Mouse (Mus musculus): ENCODE results near the gene Pla2g12b.
"Not testable (repeated sequence)": the region's sequence is repeated elsewhere in the genome, so short reads cannot be mapped to it uniquely, and the experiment has no call there.

Gene Pla2g12b

GRCm38 (mm10) chr10:59402899-59403792 lies at the start of gene Pla2g12b:
Gene Pla2g12b, plus strand, starts transcription at chr10:59403660.
- peak; percentile 50 for DNase-seq

GRCm38 (mm10) chr10:59354120-59354519 lies 49.3 kb upstream of the Pla2g12b start:
- no peak for DNase-seq

GRCm38 (mm10) chr10:59355020-59355419 lies 48.4 kb upstream of the Pla2g12b start:
- no peak for DNase-seq

GRCm38 (mm10) chr10:59358744-59359143 lies 44.7 kb upstream of the Pla2g12b start:
- no peak for DNase-seq

GRCm38 (mm10) chr10:59363208-59363607 lies 40.3 kb upstream of the Pla2g12b start:
- no peak for DNase-seq

GRCm38 (mm10) chr10:59364551-59364950 lies 38.9 kb upstream of the Pla2g12b start:
- no peak for DNase-seq

GRCm38 (mm10) chr10:59365804-59366589 lies 37.5 kb upstream of the Pla2g12b start:
- DNase-seq = peak; percentile 19

- DNase-seq = no peak
Measured at GRCm38 (mm10) chr10:59366746-59367145, 36.7 kb upstream of the Pla2g12b start.

GRCm38 (mm10) chr10:59367206-59367605 lies 36.3 kb upstream of the Pla2g12b start:
- no peak for DNase-seq

- DNase-seq = no peak
Measured at GRCm38 (mm10) chr10:59368729-59369128, 34.7 kb upstream of the Pla2g12b start.

- no peak for DNase-seq
Measured at GRCm38 (mm10) chr10:59369426-59369825, 34.0 kb upstream of the Pla2g12b start.

- DNase-seq = no peak
Measured at GRCm38 (mm10) chr10:59377906-59378305, 25.6 kb upstream of the Pla2g12b start.

GRCm38 (mm10) chr10:59378728-59379127 lies 24.7 kb upstream of the Pla2g12b start:
- peak; percentile 15 for DNase-seq

- no peak for DNase-seq
Measured at GRCm38 (mm10) chr10:59379927-59380326, 23.5 kb upstream of the Pla2g12b start.

- peak; percentile 8 for DNase-seq
Measured at GRCm38 (mm10) chr10:59380411-59380821, 23.0 kb upstream of the Pla2g12b start.

GRCm38 (mm10) chr10:59381563-59381962 lies 21.9 kb upstream of the Pla2g12b start:
- not testable (repeated sequence) for DNase-seq

GRCm38 (mm10) chr10:59386951-59387350 lies 16.5 kb upstream of the Pla2g12b start:
- DNase-seq = no peak

GRCm38 (mm10) chr10:59389652-59390051 lies 13.8 kb upstream of the Pla2g12b start:
- DNase-seq = no peak

GRCm38 (mm10) chr10:59391907-59392306 lies 11.6 kb upstream of the Pla2g12b start:
- no peak for DNase-seq

- DNase-seq = not testable (repeated sequence)
Measured at GRCm38 (mm10) chr10:59395461-59395860, 8.0 kb upstream of the Pla2g12b start, which contains the start of gene Gm10273. Gene Gm10273, plus strand, starts transcription at chr10:59395632.

- no peak for DNase-seq
Measured at GRCm38 (mm10) chr10:59403793-59404149, 311 bp downstream of the Pla2g12b start.

GRCm38 (mm10) chr10:59408499-59408898 lies 5.0 kb downstream of the Pla2g12b start:
- no peak for DNase-seq

- no peak for DNase-seq
Measured at GRCm38 (mm10) chr10:59410264-59410663, 6.8 kb downstream of the Pla2g12b start.

- DNase-seq = no peak
Measured at GRCm38 (mm10) chr10:59413711-59414110, 10.3 kb downstream of the Pla2g12b start.

Measured in liver (tissue).